Mouse (Mus musculus) intestine, embryonic 16.5 days (tissue): ENCODE results near the gene Glp2r. TPM values are rescaled to one million over a fixed set of nuclear protein-coding genes. Genes with fewer than 3 reads are reported as not detected.

Experiments
- ATAC-seq: fragments of 200-750 bp; cut with Nextera tagmentation; 2 replicates; pipeline ENCODE4 v1.8.0; 2017; ENCODE audit warnings: moderate TSS enrichment, moderate library complexity
- H3K27ac ChIP-seq: fragments of 300-500 bp; sonication (generic); 2 replicates; pipeline ENCODE4 v1.5.1; 2014; ENCODE audit warnings: mild to moderate bottlenecking, low read length
- H3K27me3 ChIP-seq: fragments of 300-500 bp; sonication (generic); replicated peaks from 2 replicates; pipeline ENCODE4 v1.6.1; 2014; ENCODE audit warnings: low read length, control low read depth, mixed read lengths; ENCODE audit not compliant: control insufficient read depth, insufficient read depth
- H3K36me3 ChIP-seq: fragments of 300-500 bp; sonication (generic); 2 replicates; pipeline ENCODE4 v1.6.1; 2014; ENCODE audit warnings: low read length, control low read depth; ENCODE audit not compliant: control insufficient read depth, insufficient read depth
- H3K4me1 ChIP-seq: fragments of 300-500 bp; sonication (generic); 2 replicates; pipeline ENCODE4 v1.6.1; 2014; ENCODE audit warnings: low read length, control low read depth, mixed read lengths; ENCODE audit not compliant: control insufficient read depth, insufficient read depth
- H3K4me2 ChIP-seq: fragments of 300-500 bp; sonication (generic); 2 replicates; pipeline ENCODE4 v1.6.1; 2014; ENCODE audit warnings: low read depth, low read length, control low read depth
- H3K4me3 ChIP-seq: fragments of 300-500 bp; sonication (generic); 2 replicates; pipeline ENCODE4 v1.5.1; 2014; ENCODE audit warnings: mild to moderate bottlenecking, low read length
- H3K9ac ChIP-seq: fragments of 300-500 bp; sonication (generic); 2 replicates; pipeline ENCODE4 v1.6.1; 2014; ENCODE audit warnings: low read depth, low read length
- H3K9me3 ChIP-seq: fragments of 300-500 bp; sonication (generic); 2 replicates; pipeline ENCODE4 v1.6.1; 2016; ENCODE audit warnings: low read length, control low read depth; ENCODE audit not compliant: control insufficient read depth
- WGBS: fragments of 180-500 bp; shearing (Covaris S2); extraction: QIAGEN DNeasy Blood & Tissue Kit; methylation state at CpG from one replicate; pipeline ENCODE4 v1.1.7; 2014; 5-methylcytosine and 5-hydroxymethylcytosine counted together
- polyA plus RNA-seq: library from polyadenylated mRNA; unstranded; fragments of >200 nt; fragmentation: Nextera tagmentation; extraction: Ambion mirVana; gene quantifications from 2 replicates; pipeline ENCODE4 v1.2.1, GENCODE M21; 2015

Gene Glp2r
- polyA plus RNA-seq, 1 experiment from 2014 or later = 4.4 TPM

DNA sequence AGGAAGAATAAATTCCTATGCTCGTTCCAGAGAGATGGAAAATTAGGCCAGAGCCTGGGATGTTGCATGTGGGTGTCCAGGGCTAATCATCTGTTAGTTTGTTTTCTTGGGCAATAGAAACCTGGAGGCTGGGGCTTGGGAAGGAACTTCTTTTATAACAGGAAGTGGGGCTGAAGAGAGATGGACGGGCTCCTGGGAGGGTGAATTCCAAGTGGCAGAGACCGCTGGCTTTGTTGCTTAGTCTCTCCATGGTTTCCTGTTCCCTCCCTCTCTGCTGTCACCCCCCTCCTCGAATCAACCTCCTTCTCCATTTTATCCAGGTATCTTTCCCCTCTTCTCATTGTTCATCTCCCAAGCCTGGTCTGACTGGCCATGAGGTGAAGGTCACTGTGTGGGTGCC, 134.8 kb downstream of the Glp2r start:
- no peaks in the 10 kb centered on the region for H3K27me3 ChIP-seq
- no peak overlapping the region for H3K4me3 ChIP-seq
- H3K36me3 ChIP-seq = no peaks in the 10 kb centered on the region
- H3K9ac ChIP-seq = no peak overlapping the region
- no peak overlapping the region for H3K4me2 ChIP-seq
- H3K27ac ChIP-seq = no peak overlapping the region
- no peaks in the 10 kb centered on the region for H3K4me1 ChIP-seq
- WGBS = 62% methylated on average over 4 of the region's 4 CpGs
- no peak for ATAC-seq
- H3K9me3 ChIP-seq = no peaks in the 10 kb centered on the region

DNA sequence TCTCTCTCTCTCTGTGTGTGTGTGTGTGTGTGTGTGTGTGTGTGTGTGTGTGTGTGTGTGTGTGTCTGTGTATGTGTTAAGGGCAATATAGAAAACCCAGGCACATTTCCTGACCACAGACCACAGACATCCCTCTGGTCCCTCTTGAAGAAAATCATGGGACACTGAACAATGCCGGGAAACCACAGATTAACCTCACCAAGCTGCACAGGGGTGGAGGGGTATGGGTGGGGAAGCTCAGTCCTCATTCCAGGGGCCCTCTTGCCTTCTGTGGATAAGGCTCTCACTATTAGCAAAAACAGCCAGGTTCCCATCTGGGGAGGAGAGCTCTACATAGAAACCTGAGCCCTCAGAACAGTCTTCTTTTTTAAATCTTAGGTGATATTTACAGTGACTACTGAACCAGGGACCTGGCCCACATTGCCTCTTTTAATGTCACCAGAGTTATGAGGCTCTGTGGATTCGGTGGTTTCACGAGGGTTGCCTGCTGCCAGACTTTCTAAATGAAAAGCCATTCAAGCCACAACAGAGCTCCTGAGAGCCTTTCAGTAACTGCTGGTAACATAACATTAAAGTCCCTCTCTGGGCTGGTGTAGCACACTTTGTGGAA, 137.2 kb downstream of the Glp2r start:
- Histone ChIP-seq H3K4me3 (no peak overlapping the region), H3K9ac (no peak overlapping the region), H3K4me2 (no peak overlapping the region), H3K4me1 (no peaks in the 10 kb centered on the region), H3K9me3 (no peaks in the 10 kb centered on the region), H3K27me3 (no peaks in the 10 kb centered on the region), H3K36me3 (no peaks in the 10 kb centered on the region), H3K27ac (no peak overlapping the region)
- ATAC-seq = no peak
- 72% methylated on average over 3 of the region's 3 CpGs for WGBS

DNA sequence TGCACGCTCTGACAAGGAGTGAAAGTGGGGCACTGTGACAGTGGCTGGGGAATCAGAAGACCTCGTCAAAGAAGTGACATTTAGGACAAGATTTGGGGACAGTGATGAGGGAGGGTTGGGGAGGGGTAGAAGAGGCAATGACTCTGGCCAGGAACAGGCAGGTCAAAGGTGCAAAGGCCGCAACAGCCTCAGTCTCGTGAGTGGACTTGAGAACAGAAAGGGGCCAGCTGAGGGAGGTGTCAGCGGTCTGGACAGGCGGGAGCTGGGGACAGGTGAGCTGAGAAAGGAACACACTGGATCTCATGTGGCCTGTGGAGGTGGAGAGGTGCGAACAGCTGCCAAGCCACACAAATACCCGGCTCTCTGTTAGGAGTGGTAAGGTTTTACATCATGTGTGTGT, 138.0 kb downstream of the Glp2r start:
- no peaks in the 10 kb centered on the region for H3K9me3 ChIP-seq
- H3K27me3 ChIP-seq = no peaks in the 10 kb centered on the region
- 72% methylated on average over 8 of the region's 8 CpGs for WGBS
- H3K4me2 ChIP-seq = no peak overlapping the region
- H3K4me1 ChIP-seq = no peaks in the 10 kb centered on the region
- no peaks in the 10 kb centered on the region for H3K36me3 ChIP-seq
- no peak overlapping the region for H3K4me3 ChIP-seq
- ATAC-seq = no peak
- H3K9ac ChIP-seq = no peak overlapping the region
- no peak overlapping the region for H3K27ac ChIP-seq

DNA sequence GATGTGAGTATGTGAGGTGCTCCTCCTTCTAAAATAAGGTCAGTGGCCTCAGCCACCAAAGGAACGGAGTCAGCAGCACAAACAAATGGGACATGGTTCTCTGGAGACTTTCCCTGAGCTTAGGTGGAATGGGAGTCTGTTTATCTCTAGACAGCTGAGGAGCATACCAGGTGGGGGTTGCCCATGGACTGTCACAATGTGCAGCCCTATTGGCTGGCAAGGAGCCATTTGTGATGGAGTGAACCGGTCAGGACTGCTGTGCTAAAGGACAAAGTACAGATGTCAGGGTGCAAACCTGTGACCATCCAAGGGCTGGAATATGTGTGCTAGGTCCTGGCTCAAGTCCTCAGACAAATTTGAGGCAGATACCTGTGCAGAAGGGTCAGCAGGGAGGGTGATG, 142.4 kb downstream of the Glp2r start:
- no peaks in the 10 kb centered on the region for H3K27me3 ChIP-seq
- H3K9ac ChIP-seq = no peak overlapping the region
- WGBS = 60% methylated on average over 2 of the region's 2 CpGs
- H3K4me1 ChIP-seq = no peaks in the 10 kb centered on the region
- peak; percentile 48 for ATAC-seq
- no peak overlapping the region for H3K4me2 ChIP-seq
- H3K9me3 ChIP-seq = no peaks in the 10 kb centered on the region
- no peak overlapping the region for H3K4me3 ChIP-seq
- no peaks in the 10 kb centered on the region for H3K36me3 ChIP-seq
- H3K27ac ChIP-seq = no peak overlapping the region

DNA sequence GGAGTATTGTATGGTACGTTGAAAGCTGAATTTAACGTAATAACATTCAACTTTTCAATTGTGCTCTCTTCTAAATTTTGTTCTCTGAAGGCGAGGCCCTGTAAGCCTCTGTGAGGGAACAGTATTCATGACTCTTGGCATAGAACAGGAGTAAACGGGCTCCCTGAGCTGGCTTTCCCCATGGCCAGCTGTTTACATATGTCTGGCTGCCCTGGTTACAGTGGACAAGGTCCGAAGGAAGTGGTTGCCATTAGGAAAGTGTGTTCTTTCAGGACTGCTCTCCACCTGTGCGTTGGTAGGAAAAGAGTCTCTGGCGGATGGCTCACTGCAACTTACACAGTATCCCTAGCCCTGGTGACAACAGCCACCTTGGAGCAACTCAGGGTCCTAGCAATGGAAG, 143.8 kb downstream of the Glp2r start:
- H3K27me3 ChIP-seq = no peaks in the 10 kb centered on the region
- H3K9ac ChIP-seq = no peak overlapping the region
- no peak overlapping the region for H3K27ac ChIP-seq
- H3K36me3 ChIP-seq = no peaks in the 10 kb centered on the region
- no peak for ATAC-seq
- H3K4me2 ChIP-seq = no peak overlapping the region
- H3K4me1 ChIP-seq = no peaks in the 10 kb centered on the region
- no peaks in the 10 kb centered on the region for H3K9me3 ChIP-seq
- WGBS = 76% methylated on average over 7 of the region's 7 CpGs
- no peak overlapping the region for H3K4me3 ChIP-seq

DNA sequence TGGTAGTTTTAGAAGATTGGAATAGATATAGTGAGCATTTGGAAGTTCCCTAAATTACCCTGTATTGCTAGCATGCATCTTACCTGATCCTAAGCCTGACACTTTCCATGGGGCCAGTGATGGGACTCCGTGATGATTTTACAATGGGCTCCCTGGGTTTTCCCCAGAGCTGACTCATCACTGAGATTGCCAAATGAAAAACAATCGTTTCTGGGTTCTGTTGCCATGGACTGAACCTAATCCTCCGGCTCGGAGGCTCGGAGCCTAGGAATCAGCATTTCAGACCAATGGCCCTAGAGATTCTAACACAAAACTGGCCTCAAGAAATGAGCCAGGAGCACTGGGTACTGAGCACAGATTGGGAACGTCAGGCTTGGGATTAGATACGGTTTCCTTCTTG, 148.6 kb downstream of the Glp2r start:
- Histone ChIP-seq H3K27ac (no peak overlapping the region), H3K4me2 (no peak overlapping the region), H3K36me3 (no peaks in the 10 kb centered on the region), H3K9ac (no peak overlapping the region), H3K27me3 (no peaks in the 10 kb centered on the region), H3K4me3 (no peak overlapping the region), H3K4me1 (no peaks in the 10 kb centered on the region), H3K9me3 (no peaks in the 10 kb centered on the region)
- ATAC-seq = no peak
- 86% methylated on average over 7 of the region's 7 CpGs for WGBS

DNA sequence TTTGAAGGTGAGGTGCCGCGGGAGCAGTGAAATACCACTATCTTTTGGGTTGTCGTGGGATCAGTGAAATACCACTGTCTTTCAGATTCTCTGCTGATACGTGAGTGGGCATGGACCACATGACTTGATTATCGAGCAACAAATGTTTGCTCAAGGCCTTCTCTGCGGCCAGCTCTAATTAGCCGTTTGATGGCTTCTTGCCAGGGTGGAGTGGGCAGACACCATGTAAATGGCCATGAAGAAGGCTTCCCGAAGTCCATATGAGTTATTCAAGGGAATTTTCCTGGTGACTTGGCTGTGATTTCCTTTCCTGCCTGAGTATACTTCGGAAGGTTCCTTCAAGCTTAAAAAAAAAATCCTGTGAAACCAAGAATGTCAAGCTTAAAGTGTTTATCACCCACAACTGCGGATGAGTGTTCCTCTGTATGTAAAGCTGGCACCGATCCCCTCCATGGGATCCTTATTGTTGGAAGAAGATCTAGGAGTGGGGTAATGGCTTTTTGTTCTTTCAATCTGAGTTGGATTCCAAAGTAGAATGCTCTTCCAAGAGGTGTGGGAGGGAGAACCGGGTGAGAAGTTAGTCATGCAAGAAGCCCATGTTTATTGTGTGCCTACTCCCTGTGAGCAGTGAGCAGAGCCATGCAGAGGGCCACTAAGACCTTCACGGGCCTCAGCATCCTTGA, 154.3 kb downstream of the Glp2r start:
- ATAC-seq = no peak
- H3K4me3 ChIP-seq = no peak overlapping the region
- H3K4me2 ChIP-seq = no peak overlapping the region
- WGBS = 81% methylated on average over 13 of the region's 13 CpGs
- no peaks in the 10 kb centered on the region for H3K9me3 ChIP-seq
- H3K9ac ChIP-seq = no peak overlapping the region
- H3K36me3 ChIP-seq = no peaks in the 10 kb centered on the region
- H3K27ac ChIP-seq = no peak overlapping the region
- H3K4me1 ChIP-seq = no peaks in the 10 kb centered on the region
- no peaks in the 10 kb centered on the region for H3K27me3 ChIP-seq

DNA sequence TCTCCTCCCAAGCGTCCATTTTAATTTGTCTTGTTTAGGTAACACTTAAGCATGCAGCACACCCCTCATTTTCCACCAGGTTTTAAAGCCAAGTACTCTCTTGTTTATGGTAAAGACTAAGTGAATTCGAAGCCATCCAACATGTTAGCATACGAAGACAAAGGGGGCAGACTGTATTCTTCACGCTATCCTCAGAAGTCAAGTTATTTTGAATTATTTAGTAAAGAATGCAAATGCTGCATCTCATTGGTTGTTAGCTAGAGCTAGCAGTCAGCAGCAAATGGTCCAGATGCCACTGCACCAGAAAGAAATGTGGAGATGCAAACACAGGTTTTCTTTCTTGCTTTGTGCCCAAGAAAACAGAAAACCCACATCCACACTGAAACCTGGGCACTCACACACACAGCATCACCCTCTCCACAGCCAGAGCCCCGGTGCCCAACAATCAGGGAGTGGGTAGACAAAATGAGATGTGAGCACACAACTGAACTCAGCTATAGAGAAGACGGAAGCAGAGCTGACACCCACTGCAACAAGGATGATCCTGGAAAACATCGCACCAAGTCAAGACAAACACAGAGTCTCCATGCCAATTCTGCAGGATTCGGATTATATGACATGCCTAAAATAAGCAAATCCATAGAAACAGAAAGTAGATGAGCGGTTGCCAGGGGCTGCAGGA, 158.7 kb downstream of the Glp2r start:
- Histone ChIP-seq H3K4me2 (no peak overlapping the region), H3K9me3 (no peaks in the 10 kb centered on the region), H3K36me3 (no peaks in the 10 kb centered on the region), H3K27me3 (no peaks in the 10 kb centered on the region), H3K4me3 (no peak overlapping the region), H3K27ac (no peak overlapping the region), H3K4me1 (no peaks in the 10 kb centered on the region), H3K9ac (no peak overlapping the region)
- no peak for ATAC-seq
- 75% methylated on average over 9 of the region's 9 CpGs for WGBS
